Mouse (Mus musculus) T-helper 2 cell (primary cell): ENCODE data around the gene Gse1.

ENCODE experiments used
- in situ Hi-C: fragments of 300-600 bp; cut with MboI, MseI; formaldehyde crosslinking; loops from one replicate; pipeline ENCODE4 v1.15.1; 2025; ENCODE audit warnings: high pct_unique_total_duplicates

Gene Gse1

DNA sequence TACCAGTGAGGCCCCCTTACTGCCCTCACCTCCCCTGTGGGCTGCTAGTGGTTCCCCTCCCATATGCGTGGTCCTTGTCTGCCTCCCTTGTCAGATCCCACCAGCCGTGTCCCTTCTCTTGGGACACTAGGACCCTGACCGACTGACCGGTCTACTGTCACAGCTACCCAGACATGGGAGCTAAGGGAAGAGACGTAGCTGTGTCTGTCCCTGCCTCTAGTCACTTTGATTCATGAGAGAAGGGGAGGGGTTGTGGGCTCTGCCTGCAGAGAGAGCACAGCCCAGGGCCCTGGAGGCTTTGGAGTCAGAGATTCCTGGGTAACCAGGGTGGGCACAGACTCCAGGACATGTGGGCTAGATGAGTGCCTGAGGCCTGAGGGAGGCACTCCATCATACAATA lies 68.7 kb downstream of the Gse1 start:
- in situ Hi-C loops = no loop called here

DNA sequence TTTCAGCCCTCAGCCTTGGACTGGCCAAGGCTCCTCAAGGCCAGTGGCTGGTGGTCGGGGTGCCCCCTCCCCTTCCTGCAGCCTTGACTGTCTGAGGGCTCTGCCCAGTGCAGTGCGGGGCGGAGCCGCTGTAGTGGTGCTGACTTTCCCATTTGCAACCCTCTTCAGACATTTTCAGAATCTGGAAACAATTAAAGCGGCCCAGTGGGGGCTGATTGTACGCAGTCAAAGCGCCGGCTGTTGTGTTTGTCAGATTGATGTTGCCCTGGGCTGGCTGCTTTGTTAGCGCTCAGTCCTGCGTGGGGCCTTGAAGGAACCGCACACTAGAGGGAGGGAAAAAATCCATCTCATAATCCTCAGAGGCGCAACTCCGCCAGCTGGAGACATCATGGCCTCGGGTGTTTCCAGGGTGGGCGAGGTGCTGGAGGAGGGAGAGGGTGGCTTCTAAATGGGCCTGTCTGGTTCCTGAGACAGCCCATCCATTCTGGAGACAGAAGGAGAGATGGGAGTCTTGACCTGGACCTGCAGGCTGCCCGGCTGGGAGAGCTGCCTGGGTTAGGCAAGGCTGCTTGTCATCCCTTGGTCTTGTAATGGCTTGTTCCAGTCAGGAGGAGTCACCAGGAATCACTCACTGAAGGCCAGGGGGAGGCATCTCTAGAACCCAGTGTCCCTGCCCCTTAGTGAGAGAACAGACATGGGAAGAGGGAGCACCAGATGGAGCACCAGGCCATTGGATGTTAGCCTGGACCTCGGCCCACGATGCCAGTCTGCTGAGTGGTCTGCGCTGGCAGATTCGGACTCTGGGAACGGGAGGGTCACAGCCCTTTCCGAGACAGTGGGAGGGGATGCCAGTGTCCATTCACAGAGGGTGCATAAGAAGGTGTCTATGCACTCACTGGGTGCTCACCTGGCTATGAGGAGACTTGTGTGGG lies 70.6 kb downstream of the Gse1 start:
- in situ Hi-C loops = no loop called here

DNA sequence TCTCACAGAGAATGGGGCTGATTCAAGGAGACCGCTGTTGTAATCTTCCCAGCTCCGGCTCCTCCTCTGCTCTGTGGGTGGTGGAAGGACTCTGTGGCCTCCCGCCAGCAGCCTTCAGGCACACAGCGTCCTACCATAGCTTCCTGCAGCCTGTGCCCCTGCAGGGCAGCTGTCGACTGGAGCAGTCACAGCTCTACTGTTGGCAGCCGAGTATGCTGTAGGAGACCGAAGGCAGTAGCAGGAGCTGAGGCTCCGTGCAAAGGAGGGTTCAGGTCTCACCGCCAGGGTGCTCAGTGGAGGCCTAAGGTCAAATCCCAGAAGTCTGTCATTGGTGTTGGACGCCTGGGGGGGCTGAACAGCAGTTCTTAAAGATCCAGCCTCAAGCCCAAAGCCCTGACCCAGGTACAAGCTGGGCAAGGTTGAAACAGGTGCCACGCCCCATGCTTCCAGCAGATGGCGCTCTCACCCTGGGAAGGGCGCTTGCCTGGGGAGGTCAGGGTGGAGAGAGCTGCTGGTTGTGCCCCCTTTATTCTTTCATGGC lies 72.4 kb downstream of the Gse1 start:
- in situ Hi-C loops = no loop called here

- in situ Hi-C loops = no loop called here
Observed at GRCm38 (mm10) chr8:120302941-120303675, 74.9 kb downstream of the Gse1 start.

GRCm38 (mm10) chr8:120304097-120304496 lies 75.8 kb downstream of the Gse1 start:
- in situ Hi-C loops = no loop called here

GRCm38 (mm10) chr8:120305800-120306385 lies 77.6 kb downstream of the Gse1 start:
- in situ Hi-C loops = no loop called here

DNA sequence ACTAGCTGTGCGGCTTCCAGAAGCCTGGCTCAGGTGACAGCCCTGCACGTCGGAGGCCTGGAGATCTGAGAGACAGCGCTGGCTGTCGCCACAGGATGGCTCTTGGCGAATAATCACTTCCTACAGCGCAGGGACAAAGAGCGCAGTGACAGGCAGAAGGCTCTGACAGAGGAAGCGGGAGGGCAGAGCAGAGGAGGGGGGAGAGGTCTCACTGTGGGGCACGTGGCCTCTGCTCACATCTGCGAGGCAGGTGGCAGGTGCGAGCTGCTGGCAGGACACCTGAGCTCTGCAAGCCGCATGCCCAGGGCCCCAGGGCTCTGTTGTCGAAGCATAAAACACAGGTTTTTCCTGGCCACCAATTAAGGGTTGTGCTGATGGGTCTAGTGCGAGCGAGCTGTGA lies 78.8 kb downstream of the Gse1 start:
- in situ Hi-C loops = no loop called here

- in situ Hi-C loops = no loop called here
Observed at GRCm38 (mm10) chr8:120307528-120307927, 79.3 kb downstream of the Gse1 start.

DNA sequence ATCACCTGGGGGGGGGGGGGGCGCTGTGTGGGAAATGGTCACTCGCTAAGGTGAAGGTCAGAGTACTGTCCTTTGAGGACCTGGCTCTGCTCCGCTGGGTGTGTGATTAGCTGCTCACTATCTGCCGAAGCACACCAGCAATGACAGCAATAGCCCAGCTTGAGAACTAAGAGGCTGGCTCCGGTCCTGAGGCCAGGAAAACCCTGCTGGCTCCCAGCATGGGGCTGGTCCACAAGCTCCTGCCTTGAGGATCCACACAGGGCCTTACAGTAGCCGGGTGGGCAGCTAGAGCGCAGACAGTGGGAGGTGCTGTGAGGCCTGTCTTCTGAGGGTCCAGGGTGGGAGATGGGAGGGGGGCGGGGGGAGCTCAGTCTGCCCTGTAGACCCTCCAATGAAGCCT lies 79.9 kb downstream of the Gse1 start:
- in situ Hi-C loops = no loop called here

DNA sequence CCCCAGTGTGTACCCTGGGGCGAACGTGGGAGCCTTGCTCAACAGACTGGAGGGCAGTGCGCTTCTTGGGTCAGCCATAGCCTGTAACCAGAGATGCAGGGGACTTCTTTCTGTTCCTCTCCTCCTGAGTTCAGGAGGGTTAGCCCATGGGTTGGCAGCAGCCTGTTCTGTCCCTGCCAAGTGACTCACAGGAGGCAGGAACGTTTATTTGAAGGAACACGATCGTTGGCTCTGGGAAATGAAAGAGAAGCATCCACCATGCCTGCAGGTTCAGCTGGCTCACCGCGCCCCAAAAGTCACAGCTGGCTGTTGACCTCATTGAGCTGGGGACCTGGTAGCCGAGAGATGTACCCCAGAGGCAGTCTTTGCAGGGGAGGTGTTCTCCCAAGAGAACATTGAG lies 80.3 kb downstream of the Gse1 start:
- in situ Hi-C loops = no loop called here

DNA sequence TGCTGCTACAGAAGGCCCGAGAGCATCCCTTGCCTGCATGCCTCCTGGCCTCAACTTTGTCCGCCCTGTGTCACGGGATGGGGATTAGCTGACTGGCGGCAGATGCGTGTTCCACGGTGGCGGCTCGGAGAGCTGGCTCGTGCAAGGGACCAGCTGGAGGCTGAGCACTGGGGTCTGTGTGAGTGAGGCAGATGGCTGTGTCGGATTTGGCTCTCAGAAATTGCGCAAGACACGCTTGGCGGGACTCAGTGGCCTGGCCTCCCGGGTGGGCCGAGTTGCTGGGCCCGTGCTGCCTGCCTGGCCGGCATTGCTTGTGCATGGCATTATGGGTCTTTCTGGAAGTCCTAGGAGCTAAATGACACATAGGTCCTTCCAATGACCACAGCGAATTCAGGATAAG lies 81.1 kb downstream of the Gse1 start:
- in situ Hi-C loops = no loop called here

DNA sequence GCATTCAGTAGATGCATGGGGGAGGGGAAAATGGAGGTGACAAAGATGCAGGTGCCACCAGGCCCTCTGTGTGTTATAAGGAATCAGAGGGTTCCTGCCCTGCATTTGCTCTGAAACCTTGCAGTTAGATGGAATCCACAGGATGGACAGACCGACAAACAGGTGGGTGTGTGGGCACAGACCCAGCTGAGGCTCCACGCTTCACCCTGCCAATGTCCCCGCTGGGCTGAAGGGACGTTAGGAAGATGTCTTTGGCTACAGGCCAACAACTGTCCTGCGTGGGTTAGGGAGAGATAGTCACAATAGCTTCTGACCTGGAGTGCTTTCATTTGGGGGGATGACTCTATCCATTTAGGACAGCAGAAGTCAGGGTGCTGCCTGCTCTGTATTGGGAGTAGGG lies 81.8 kb downstream of the Gse1 start:
- in situ Hi-C loops = no loop called here

DNA sequence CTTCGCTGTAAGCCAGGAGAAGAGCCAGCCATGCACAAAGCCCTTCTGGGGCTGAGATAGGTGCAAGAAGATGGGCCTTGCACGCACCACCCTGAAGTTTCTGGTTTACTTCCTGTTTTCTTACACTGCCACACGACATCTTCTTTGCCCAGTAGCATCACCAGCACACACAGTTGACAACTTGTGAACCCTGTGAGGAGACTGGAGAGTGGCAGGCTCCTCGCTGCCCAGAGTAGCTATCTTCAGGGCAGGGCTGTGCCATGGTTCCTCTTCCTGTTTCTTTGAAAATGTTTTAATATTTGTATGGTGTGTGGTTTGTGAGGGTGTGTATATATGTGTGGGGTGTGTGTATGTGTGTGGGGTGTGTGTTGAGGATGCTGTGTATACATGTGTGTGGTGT lies 84.2 kb downstream of the Gse1 start:
- in situ Hi-C loops = no loop called here

DNA sequence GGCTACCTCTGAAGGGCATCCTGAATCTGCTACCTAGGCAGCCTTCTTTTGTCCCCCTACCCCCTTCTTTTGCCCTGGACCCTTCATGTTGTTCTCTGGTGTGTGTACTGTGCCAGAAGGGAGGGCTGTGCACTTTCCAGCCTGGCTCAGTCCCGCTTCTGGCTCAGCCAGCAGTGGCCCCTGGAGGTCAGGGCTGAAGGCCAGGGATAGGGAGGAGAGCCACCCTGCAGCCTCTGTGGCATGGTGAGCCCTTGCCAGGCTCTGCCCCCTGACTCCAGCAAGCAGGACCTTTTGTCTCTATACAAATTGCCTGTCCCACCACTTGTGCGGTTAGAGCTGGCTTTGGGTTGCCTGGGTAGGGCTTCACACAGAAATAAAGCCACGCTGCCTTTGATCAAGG lies 85.4 kb downstream of the Gse1 start:
- in situ Hi-C loops = no loop called here

DNA sequence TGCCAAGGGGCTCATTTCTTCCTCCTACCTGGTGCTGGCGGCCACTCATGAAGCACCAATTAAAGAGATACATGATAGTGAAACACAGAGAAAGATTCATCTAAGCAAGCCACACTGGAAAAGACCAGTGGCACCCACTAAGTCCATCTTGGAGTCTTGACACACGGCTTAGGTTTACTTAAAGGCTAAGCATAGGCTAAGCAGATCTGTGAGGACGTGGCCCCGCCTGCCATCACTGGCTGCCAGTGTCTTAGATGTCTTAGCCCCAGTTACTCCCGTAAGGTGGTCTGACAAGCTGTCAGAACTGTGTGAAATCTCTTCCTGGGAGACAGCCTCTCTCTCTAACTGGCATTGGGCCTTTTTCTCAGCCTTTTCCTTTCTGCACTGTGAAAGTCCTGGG lies 86.7 kb downstream of the Gse1 start:
- in situ Hi-C loops = no loop called here

DNA sequence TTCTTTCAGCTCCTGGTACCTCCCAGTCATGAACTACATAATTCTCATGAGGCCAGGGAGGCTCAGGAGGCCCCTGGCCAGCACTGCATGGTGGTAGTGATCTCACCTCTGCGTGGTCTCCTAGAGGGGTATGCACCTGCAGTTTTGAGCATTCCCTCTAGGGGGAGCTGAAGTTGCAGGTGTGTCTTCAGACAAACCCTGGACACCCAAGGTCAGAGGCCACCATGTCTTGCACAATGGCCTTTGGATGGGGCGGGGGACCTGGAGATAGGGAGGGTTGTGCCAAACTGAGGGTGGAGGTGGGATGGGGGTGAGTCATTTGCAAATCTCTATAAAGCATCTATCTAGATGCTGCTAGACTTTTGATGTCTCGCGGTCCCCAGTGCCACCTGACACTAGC lies 87.4 kb downstream of the Gse1 start:
- in situ Hi-C loops = no loop called here

DNA sequence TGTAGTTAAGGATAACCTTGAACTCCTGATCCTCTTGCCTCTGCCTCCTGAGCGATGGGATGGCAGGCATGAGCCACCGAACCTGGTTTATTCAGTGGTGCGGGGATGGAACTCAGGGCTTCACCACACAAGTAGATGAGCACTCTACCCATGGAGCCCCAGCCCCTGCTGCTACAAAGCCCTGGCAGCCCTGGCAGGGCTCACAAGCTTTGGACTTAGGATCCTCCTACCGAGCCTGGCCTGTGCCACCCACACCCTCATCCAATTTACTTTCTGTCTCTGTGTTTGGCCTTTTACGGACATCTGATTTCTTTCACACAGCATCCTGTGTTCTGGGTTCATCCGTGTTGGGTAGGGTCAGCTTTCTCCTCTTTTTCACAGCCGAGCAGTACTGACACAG lies 88.5 kb downstream of the Gse1 start:
- in situ Hi-C loops = no loop called here

GRCm38 (mm10) chr8:120317118-120317824 lies 89.0 kb downstream of the Gse1 start:
- in situ Hi-C loops = no loop called here

GRCm38 (mm10) chr8:120318476-120318991 lies 90.3 kb downstream of the Gse1 start:
- in situ Hi-C loops = no loop called here

DNA sequence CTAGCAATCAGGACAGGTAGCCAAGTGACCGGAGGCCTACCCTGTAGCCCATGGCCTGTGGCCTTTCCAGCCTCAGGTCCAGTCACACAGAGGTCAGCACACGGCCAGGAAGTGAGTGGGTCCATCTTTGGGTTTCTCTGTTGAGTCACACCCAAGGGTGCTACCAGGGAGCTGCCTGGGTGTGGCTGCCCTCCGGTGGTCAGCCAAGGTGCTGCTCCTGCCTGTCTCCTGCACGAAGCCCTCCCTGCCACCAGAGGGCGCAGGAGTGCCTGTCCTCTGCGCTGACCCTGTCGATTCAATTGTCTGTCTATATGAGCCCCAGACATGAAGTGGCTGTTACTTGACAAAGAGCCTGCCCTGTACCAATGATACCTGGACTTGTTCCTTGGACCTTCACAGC lies 91.2 kb downstream of the Gse1 start:
- in situ Hi-C loops = no loop called here

DNA sequence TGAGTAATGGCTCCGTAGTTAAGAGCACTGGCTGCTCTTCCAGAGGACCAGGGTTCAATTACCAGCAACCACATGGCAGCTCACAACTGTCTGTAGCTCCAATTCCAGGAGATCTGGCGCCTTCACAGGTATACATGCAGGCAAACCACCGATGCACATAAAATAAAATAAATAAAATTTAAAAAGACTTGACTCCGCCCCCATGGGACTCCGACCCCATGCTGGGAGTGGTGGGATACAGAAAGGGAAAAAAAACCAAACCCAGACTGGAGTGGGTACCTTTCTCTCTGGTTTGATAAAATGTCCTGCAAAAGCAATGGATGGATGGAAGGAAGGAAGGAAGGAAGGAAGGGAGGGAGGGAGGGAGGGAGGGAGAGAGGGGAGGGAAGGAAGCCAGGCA lies 91.9 kb downstream of the Gse1 start:
- in situ Hi-C loops = loop anchor here (10.0 kb wide), 1 partner anchor 145 kb away; the partner anchor contains the start of gene Fam92b
